Mouse (Mus musculus) lung, postnatal 0 days (tissue): ENCODE results near the gene Dgkz. TPM values are rescaled to one million over a fixed set of nuclear protein-coding genes. Genes with fewer than 3 reads are reported as not detected.
A peak's percentile ranks its signal among the peaks of the same experiment; 100 is the strongest.

Experiments used
- ATAC-seq: fragments of 200-750 bp; cut with Nextera tagmentation; 2 replicates; pipeline ENCODE4 v1.8.0; 2017; ENCODE audit warnings: moderate library complexity
- DNase-seq: peaks from one replicate; pipeline ENCODE4 v3.0.0-alpha.2; 2016; ENCODE audit warnings: low spot score
- H3K27ac ChIP-seq: fragments of 300-500 bp; sonication (generic); 2 replicates; pipeline ENCODE4 v1.5.1; 2014; ENCODE audit warnings: antibody characterized with exemption, mild to moderate bottlenecking, low read length, mixed read lengths
- H3K27me3 ChIP-seq: fragments of 300-500 bp; sonication (generic); replicated peaks from 2 replicates; pipeline ENCODE4 v1.6.1; 2014; ENCODE audit warnings: low read length, mixed read lengths; ENCODE audit not compliant: insufficient read depth
- H3K36me3 ChIP-seq: fragments of 300-500 bp; sonication (generic); 2 replicates; pipeline ENCODE4 v1.6.1; 2014; ENCODE audit warnings: low read length, mixed read lengths; ENCODE audit not compliant: insufficient read depth
- H3K4me1 ChIP-seq: fragments of 300-500 bp; sonication (generic); 2 replicates; pipeline ENCODE4 v1.6.1; 2014; ENCODE audit warnings: antibody characterized with exemption, low read depth, low read length, mixed read lengths; ENCODE audit not compliant: insufficient read depth
- H3K4me2 ChIP-seq: fragments of 300-500 bp; sonication (generic); replicated peaks from 2 replicates; pipeline ENCODE4 v1.6.1; 2014; ENCODE audit warnings: low read depth, mild to moderate bottlenecking, low read length, moderate library complexity, mixed read lengths
- H3K4me3 ChIP-seq: fragments of 300-500 bp; sonication (generic); 2 replicates; pipeline ENCODE4 v1.5.1; 2014; ENCODE audit warnings: low read depth, low read length
- H3K9ac ChIP-seq: fragments of 300-500 bp; sonication (generic); replicated peaks from 2 replicates; pipeline ENCODE4 v1.6.1; 2014; ENCODE audit warnings: low read depth, mild to moderate bottlenecking
- H3K9me3 ChIP-seq: fragments of 300-500 bp; sonication (generic); 2 replicates; pipeline ENCODE4 v1.6.1; 2016; ENCODE audit warnings: low read length, mixed read lengths
- CTCF ChIP-seq: IDR thresholded peaks from 2 replicates; pipeline ENCODE4 v1.5.1; 2016; ENCODE audit warnings: antibody characterized with exemption, mild to moderate bottlenecking
- EP300 ChIP-seq: IDR thresholded peaks from 2 replicates; pipeline ENCODE4 v1.6.1; 2016; ENCODE audit warnings: antibody characterized with exemption, mild to moderate bottlenecking, control low read depth
- WGBS: fragments of 180-500 bp; shearing (Covaris S2); extraction: QIAGEN DNeasy Blood & Tissue Kit; methylation state at CpG from one replicate; pipeline ENCODE4 v1.1.7; 2014; 5-methylcytosine and 5-hydroxymethylcytosine counted together
- polyA plus RNA-seq: library from polyadenylated mRNA; unstranded; fragments of >200 nt; fragmentation: Nextera tagmentation; extraction: Ambion mirVana; gene quantifications from 2 replicates; pipeline ENCODE4 v1.2.1, GENCODE M21; 2015

The Dgkz gene
- polyA plus RNA-seq, 1 experiment from 2014 or later, result 50.7 TPM

- DNase-seq (no peak), ATAC-seq (no peak)
- no peaks in the 10 kb centered on the region for H3K9me3 ChIP-seq
- peaks cover 45% of the 10 kb centered on the region for H3K36me3 ChIP-seq
- no peak overlapping the region for H3K27ac ChIP-seq
- TF ChIP-seq EP300, result no peak
- no peak for TF ChIP-seq CTCF
- no peak overlapping the region for H3K4me3 ChIP-seq
- H3K4me2 ChIP-seq, result no peak overlapping the region
- no peak overlapping the region for H3K9ac ChIP-seq
- no peaks in the 10 kb centered on the region for H3K27me3 ChIP-seq
- WGBS, result 90% methylated on average over 7 of the region's 7 CpGs
- H3K4me1 ChIP-seq, result 0 out of 2 replicates have a peak, but pooled peaks cover 3% of the 10 kb centered on the region
These were observed 39.5 kb downstream of the Dgkz start for GRCm38 (mm10) chr2:91936154-91936553.

- Histone ChIP-seq H3K4me1 (peaks cover 13% of the 10 kb centered on the region; the same call in 1 of the 2 replicates), H3K27me3 (no peaks in the 10 kb centered on the region), H3K36me3 (peaks cover 45% of the 10 kb centered on the region), H3K9me3 (no peaks in the 10 kb centered on the region), H3K9ac (no peak overlapping the region), H3K4me3 (no peak overlapping the region), H3K4me2 (no peak overlapping the region), H3K27ac (no peak overlapping the region)
- ATAC-seq (no peak), DNase-seq (no peak)
- TF ChIP-seq EP300, result no peak
- no peak for TF ChIP-seq CTCF
- 77% methylated on average over 9 of the region's 9 CpGs for WGBS
These were observed 40.7 kb downstream of the Dgkz start for GRCm38 (mm10) chr2:91934826-91935525.

GRCm38 (mm10) chr2:91934016-91934415 lies 41.6 kb downstream of the Dgkz start:
- DNase-seq (no peak), ATAC-seq (no peak)
- Histone ChIP-seq H3K9ac (no peak overlapping the region), H3K9me3 (no peaks in the 10 kb centered on the region), H3K36me3 (peaks cover 36% of the 10 kb centered on the region), H3K4me1 (peaks cover 13% of the 10 kb centered on the region; the same call in 1 of the 2 replicates), H3K27ac (no peak overlapping the region), H3K4me2 (no peak overlapping the region), H3K4me3 (no peak overlapping the region), H3K27me3 (no peaks in the 10 kb centered on the region)
- WGBS, result 36% methylated on average over 8 of the region's 8 CpGs
- TF ChIP-seq CTCF (no peak), EP300 (no peak)

GRCm38 (mm10) chr2:91933471-91933870 lies 42.2 kb downstream of the Dgkz start:
- H3K4me2 ChIP-seq, result no peak overlapping the region
- H3K36me3 ChIP-seq, result peaks cover 30% of the 10 kb centered on the region
- ATAC-seq, result no peak

GRCm38 (mm10) chr2:91932737-91933350 lies 42.8 kb downstream of the Dgkz start:
- Histone ChIP-seq H3K4me1 (peaks cover 13% of the 10 kb centered on the region; the same call in 1 of the 2 replicates), H3K27me3 (no peaks in the 10 kb centered on the region), H3K4me2 (no peak overlapping the region), H3K4me3 (no peak overlapping the region), H3K9ac (no peak overlapping the region), H3K36me3 (peaks cover 24% of the 10 kb centered on the region), H3K27ac (no peak overlapping the region), H3K9me3 (no peaks in the 10 kb centered on the region)
- 36% methylated on average over 5 of the region's 6 CpGs for WGBS
- ATAC-seq (no peak), DNase-seq (no peak)
- TF ChIP-seq CTCF (no peak), EP300 (no peak)

More at GRCm38 (mm10) chr2:91933471-91933870, 42.2 kb downstream of the Dgkz start:
- no peak overlapping the region for H3K27ac ChIP-seq
- H3K9me3 ChIP-seq, result no peaks in the 10 kb centered on the region
- H3K9ac ChIP-seq, result no peak overlapping the region
- H3K27me3 ChIP-seq, result no peaks in the 10 kb centered on the region
- peaks cover 13% of the 10 kb centered on the region; the same call in 1 of the 2 replicates for H3K4me1 ChIP-seq
- no peak for DNase-seq
- no peak overlapping the region for H3K4me3 ChIP-seq
- TF ChIP-seq CTCF (no peak), EP300 (no peak)
- WGBS, result 57% methylated on average over 9 of the region's 9 CpGs

- Histone ChIP-seq H3K4me3 (peak within 1 kb of the TSS; percentile 39), H3K27me3 (no peaks in the 10 kb centered on the region), H3K36me3 (peaks cover 18% of the 10 kb centered on the region), H3K27ac (no peak within 1 kb of the TSS), H3K4me2 (peak within 1 kb of the TSS; percentile 61), H3K9ac (peak within 1 kb of the TSS; percentile 32; the same call in 1 of the 2 replicates), H3K4me1 (peaks cover 13% of the 10 kb centered on the region; the same call in 1 of the 2 replicates), H3K9me3 (no peaks in the 10 kb centered on the region)
- 12% methylated on average over 14 of the region's 16 CpGs for WGBS
- no peak for DNase-seq
- TF ChIP-seq EP300, result no peak
- no peak for TF ChIP-seq CTCF
- no peak for ATAC-seq
These were observed 43.4 kb downstream of the Dgkz start, which contains the start of gene Mdk for GRCm38 (mm10) chr2:91932160-91932711. Gene Mdk, minus strand, starts transcription at chr2:91932297.
